Mouse (Mus musculus) kidney, postnatal 0 days (tissue): ENCODE measurements around the gene Dmc1. TPM values are rescaled to one million over a fixed set of nuclear protein-coding genes. Genes with fewer than 3 reads are reported as not detected.

Experiments used
- ATAC-seq: fragments of 200-750 bp; cut with Nextera tagmentation; replicated peaks from 2 replicates; pipeline ENCODE4 v1.8.0; 2017; ENCODE audit warnings: low read depth, moderate number of reproducible peaks, moderate TSS enrichment, moderate library complexity; ENCODE audit not compliant: low FRiP score
- DNase-seq: peaks from one replicate; pipeline ENCODE4 v3.0.0-alpha.2; 2016; ENCODE audit warnings: low spot score
- H3K27ac ChIP-seq: fragments of 300-500 bp; sonication (generic); 2 replicates; pipeline ENCODE4 v1.5.1; 2014; ENCODE audit warnings: mild to moderate bottlenecking
- H3K27me3 ChIP-seq: fragments of 300-500 bp; sonication (generic); 2 replicates; pipeline ENCODE4 v1.6.1; 2014; ENCODE audit warnings: low read length, mixed read lengths; ENCODE audit not compliant: insufficient read depth
- H3K36me3 ChIP-seq: fragments of 300-500 bp; sonication (generic); 2 replicates; pipeline ENCODE4 v1.6.1; 2014; ENCODE audit warnings: low read length, mixed read lengths; ENCODE audit not compliant: insufficient read depth
- H3K4me1 ChIP-seq: fragments of 300-500 bp; sonication (generic); replicated peaks from 2 replicates; pipeline ENCODE4 v1.6.1; 2014; ENCODE audit warnings: antibody characterized with exemption, low read length, mixed read lengths; ENCODE audit not compliant: insufficient read depth
- H3K4me2 ChIP-seq: fragments of 300-500 bp; sonication (generic); 2 replicates; pipeline ENCODE4 v1.6.1; 2014; ENCODE audit warnings: mild to moderate bottlenecking, low read length, moderate library complexity, mixed read lengths
- H3K4me3 ChIP-seq: fragments of 300-500 bp; sonication (generic); replicated peaks from 2 replicates; pipeline ENCODE4 v1.5.1; 2014; ENCODE audit warnings: low read depth, low read length
- H3K9ac ChIP-seq: fragments of 300-500 bp; sonication (generic); 2 replicates; pipeline ENCODE4 v1.6.1; 2014; ENCODE audit warnings: low read depth, low read length
- H3K9me3 ChIP-seq: fragments of 300-500 bp; sonication (generic); replicated peaks from 2 replicates; pipeline ENCODE4 v1.6.1; 2016; ENCODE audit warnings: low read length, inconsistent platforms, mixed read lengths
- CTCF ChIP-seq: IDR thresholded peaks from 2 replicates; pipeline ENCODE4 v1.5.1; 2016; ENCODE audit warnings: antibody characterized with exemption, low read depth, mild to moderate bottlenecking, moderate library complexity
- WGBS: fragments of 180-500 bp; shearing (Covaris S2); extraction: QIAGEN DNeasy Blood & Tissue Kit; methylation state at CpG from one replicate; pipeline ENCODE4 v1.1.7; 2014; 5-methylcytosine and 5-hydroxymethylcytosine counted together
- polyA plus RNA-seq: library from polyadenylated mRNA; unstranded; fragments of >200 nt; fragmentation: Nextera tagmentation; extraction: Ambion mirVana; gene quantifications from 2 replicates; pipeline ENCODE4 v1.2.1, GENCODE M21; 2015

The Dmc1 gene
- polyA plus RNA-seq, 1 experiment from 2014 or later: 1.7 TPM

GRCm38 (mm10) chr15:79608214-79608613 lies 3.3 kb upstream of the Dmc1 start:
- 73% methylated on average over 7 of the region's 7 CpGs for WGBS
- peaks cover 4% of the 10 kb centered on the region; the same call in 1 of the 2 replicates for H3K4me1 ChIP-seq
- H3K9me3 ChIP-seq: no peaks in the 10 kb centered on the region
- ATAC-seq (no peak), DNase-seq (no peak)
- no peak overlapping the region for H3K9ac ChIP-seq
- H3K27ac ChIP-seq: no peak overlapping the region
- H3K4me2 ChIP-seq: no peak overlapping the region
- TF ChIP-seq CTCF: no peak
- no peaks in the 10 kb centered on the region for H3K27me3 ChIP-seq
- H3K36me3 ChIP-seq: no peaks in the 10 kb centered on the region
- no peak overlapping the region for H3K4me3 ChIP-seq

DNA sequence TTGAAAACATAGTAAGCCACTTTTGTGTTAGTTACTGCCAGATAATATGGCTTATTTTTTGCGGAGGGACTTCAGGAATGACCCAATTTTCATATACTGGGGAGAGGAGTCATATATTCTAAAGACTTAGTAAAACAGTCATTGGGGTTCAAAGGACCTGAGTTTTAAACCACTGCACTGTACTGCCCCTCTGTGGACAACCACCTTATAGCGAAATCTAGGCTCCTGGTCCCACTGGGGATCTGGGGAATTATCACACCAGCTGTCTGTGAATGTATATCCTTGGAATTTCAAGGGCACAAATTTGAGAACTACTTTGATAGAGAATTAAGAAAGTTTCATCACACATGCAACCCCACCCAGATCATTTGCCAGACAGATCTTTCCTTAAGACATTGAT lies 2.8 kb upstream of the Dmc1 start:
- Histone ChIP-seq H3K9ac (no peak overlapping the region), H3K4me3 (no peak overlapping the region), H3K4me2 (no peak overlapping the region), H3K9me3 (no peaks in the 10 kb centered on the region), H3K27ac (no peak overlapping the region), H3K4me1 (peaks cover 4% of the 10 kb centered on the region; the same call in 1 of the 2 replicates), H3K27me3 (no peaks in the 10 kb centered on the region), H3K36me3 (no peaks in the 10 kb centered on the region)
- ATAC-seq: no peak
- WGBS: 57% methylated on average over 2 of the region's 2 CpGs
- TF ChIP-seq CTCF: peak; percentile 57
- peak; percentile 41 for DNase-seq

- H3K36me3 ChIP-seq: no peaks in the 10 kb centered on the region
- ATAC-seq: no peak
- no peak overlapping the region for H3K9ac ChIP-seq
- H3K4me3 ChIP-seq: no peak overlapping the region
- 85% methylated on average over 12 of the region's 12 CpGs for WGBS
- DNase-seq: no peak
- H3K9me3 ChIP-seq: no peaks in the 10 kb centered on the region
- no peak overlapping the region for H3K4me2 ChIP-seq
- H3K27ac ChIP-seq: no peak overlapping the region
- peaks cover 4% of the 10 kb centered on the region; the same call in 1 of the 2 replicates for H3K4me1 ChIP-seq
- TF ChIP-seq CTCF: no peak
- no peaks in the 10 kb centered on the region for H3K27me3 ChIP-seq
Observed at GRCm38 (mm10) chr15:79606161-79606560, 1.3 kb upstream of the Dmc1 start.

DNA sequence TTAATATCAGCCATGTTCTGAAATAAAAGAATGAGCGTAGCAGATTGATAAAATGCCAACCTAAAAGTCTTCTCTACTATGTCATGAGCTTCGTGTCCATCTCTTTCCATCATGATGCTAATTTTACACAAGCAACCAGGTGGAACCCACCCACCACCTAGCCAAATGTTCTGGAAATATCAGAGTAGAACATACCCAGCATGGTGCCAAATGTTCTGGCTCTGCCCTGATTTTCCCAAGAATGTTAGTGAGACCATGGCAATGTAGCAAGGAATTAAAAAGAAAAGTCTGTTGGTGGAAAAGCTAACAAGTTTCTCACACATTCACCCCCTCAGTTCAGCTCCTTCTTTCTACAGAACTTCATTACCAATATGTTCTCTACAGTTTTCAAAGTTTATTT lies 4.7 kb downstream of the Dmc1 start:
- DNase-seq (no peak), ATAC-seq (no peak)
- no peaks in the 10 kb centered on the region for H3K36me3 ChIP-seq
- H3K9ac ChIP-seq: no peak overlapping the region
- H3K27ac ChIP-seq: no peak overlapping the region
- H3K9me3 ChIP-seq: no peaks in the 10 kb centered on the region
- no peak overlapping the region for H3K4me2 ChIP-seq
- no peak overlapping the region for H3K4me3 ChIP-seq
- 88% methylated on average over 2 of the region's 2 CpGs for WGBS
- TF ChIP-seq CTCF: no peak
- no peaks in the 10 kb centered on the region for H3K27me3 ChIP-seq
- H3K4me1 ChIP-seq: peaks cover 4% of the 10 kb centered on the region; the same call in 1 of the 2 replicates

- no peak for DNase-seq
- no peak for ATAC-seq
- TF ChIP-seq CTCF: no peak
- WGBS: 91% methylated on average over 1 of the region's 1 CpGs
- no peaks in the 10 kb centered on the region for H3K4me1 ChIP-seq
- H3K4me2 ChIP-seq: no peak overlapping the region
- no peaks in the 10 kb centered on the region for H3K36me3 ChIP-seq
- no peak overlapping the region for H3K27ac ChIP-seq
- H3K9me3 ChIP-seq: no peaks in the 10 kb centered on the region
- no peaks in the 10 kb centered on the region for H3K27me3 ChIP-seq
- H3K4me3 ChIP-seq: no peak overlapping the region
- no peak overlapping the region for H3K9ac ChIP-seq
Observed at GRCm38 (mm10) chr15:79598715-79599114, 6.2 kb downstream of the Dmc1 start.

- H3K9ac ChIP-seq: no peak overlapping the region
- DNase-seq: no peak
- TF ChIP-seq CTCF: no peak
- no peak for ATAC-seq
- 50% methylated on average over 1 of the region's 1 CpGs for WGBS
- H3K36me3 ChIP-seq: no peaks in the 10 kb centered on the region
- no peaks in the 10 kb centered on the region for H3K27me3 ChIP-seq
- H3K9me3 ChIP-seq: no peaks in the 10 kb centered on the region
- H3K27ac ChIP-seq: no peak overlapping the region
- no peaks in the 10 kb centered on the region for H3K4me1 ChIP-seq
- no peak overlapping the region for H3K4me3 ChIP-seq
- H3K4me2 ChIP-seq: no peak overlapping the region
Observed at GRCm38 (mm10) chr15:79581581-79581980, 23.3 kb downstream of the Dmc1 start.
